Mouse (Mus musculus) E14TG2a.4 (cell line): ENCODE data around the gene Pcif1.
"Not testable (repeated sequence)": the region's sequence is repeated elsewhere in the genome, so short reads cannot be mapped to it uniquely, and the experiment has no call there.

ENCODE experiments used
- H3K27me3 ChIP-seq: 2 replicates; pipeline ENCODE4 v1.6.1; 2014; ENCODE audit warnings: low read length, control low read depth; ENCODE audit not compliant: insufficient read depth
- H3K36me3 ChIP-seq: 2 replicates; pipeline ENCODE4 v1.6.1; 2014; ENCODE audit warnings: low read length, control low read depth; ENCODE audit not compliant: insufficient read depth
- H3K4me1 ChIP-seq: replicated peaks from 2 replicates; pipeline ENCODE4 v1.6.1; 2014; ENCODE audit warnings: low read depth, low read length, control low read depth
- H3K4me3 ChIP-seq: replicated peaks from 2 replicates; pipeline ENCODE4 v1.5.1; 2014; ENCODE audit warnings: mild to moderate bottlenecking, low read length
- H3K9me3 ChIP-seq: 2 replicates; pipeline ENCODE4 v1.6.1; 2014; ENCODE audit warnings: low read length, control low read depth
- CTCF ChIP-seq: conservative IDR thresholded peaks from 2 replicates; pipeline ENCODE4 v1.5.1; 2014; ENCODE audit warnings: low read length
- NANOG ChIP-seq: IDR thresholded peaks from 2 replicates; pipeline ENCODE4 v1.6.1; 2014; ENCODE audit warnings: borderline replicate concordance, low read length, mixed read lengths
- POU5F1 ChIP-seq: IDR thresholded peaks from 2 replicates; pipeline ENCODE4 v1.6.1; 2014; ENCODE audit warnings: low read length, borderline replicate concordance

Pcif1 gene

GRCm38 (mm10) chr2:164862179-164862861 is 16.8 kb upstream of the Pcif1 start:
- no peaks in the 10 kb centered on the region for H3K36me3 ChIP-seq
- H3K4me1 ChIP-seq, result peaks cover 84% of the 10 kb centered on the region
- peaks cover 4% of the 10 kb centered on the region for H3K9me3 ChIP-seq
- no peaks in the 10 kb centered on the region for H3K27me3 ChIP-seq
- peak overlapping the region; percentile 52 for H3K4me3 ChIP-seq
- no peak for TF ChIP-seq CTCF
- TF ChIP-seq POU5F1, result no peak
- TF ChIP-seq NANOG, result no peak

- H3K27me3 ChIP-seq, H3K36me3 ChIP-seq, H3K4me3 ChIP-seq, H3K9me3 ChIP-seq: not testable (repeated sequence)
- peaks cover 85% of the 10 kb centered on the region for H3K4me1 ChIP-seq
Observed at GRCm38 (mm10) chr2:164863411-164863810, 15.7 kb upstream of the Pcif1 start.

- H3K4me1 ChIP-seq, result peaks cover 86% of the 10 kb centered on the region
- no peaks in the 10 kb centered on the region for H3K36me3 ChIP-seq
- no peak overlapping the region for H3K4me3 ChIP-seq
- H3K9me3 ChIP-seq, result peaks cover 8% of the 10 kb centered on the region
- no peak for TF ChIP-seq CTCF
- no peak for TF ChIP-seq POU5F1
- no peak for TF ChIP-seq NANOG
- no peaks in the 10 kb centered on the region for H3K27me3 ChIP-seq
Observed at GRCm38 (mm10) chr2:164864593-164864992, 14.5 kb upstream of the Pcif1 start.

GRCm38 (mm10) chr2:164866741-164867551 is 12.2 kb upstream of the Pcif1 start:
- peaks cover 8% of the 10 kb centered on the region for H3K9me3 ChIP-seq
- H3K4me1 ChIP-seq, result peaks cover 80% of the 10 kb centered on the region
- peak overlapping the region; percentile 62 for H3K4me3 ChIP-seq
- H3K27me3 ChIP-seq, result no peaks in the 10 kb centered on the region
- H3K36me3 ChIP-seq, result no peaks in the 10 kb centered on the region
- no peak for TF ChIP-seq POU5F1
- peak; percentile 47; the same call in 1 of the 2 replicates for TF ChIP-seq NANOG

- H3K9me3 ChIP-seq, result peaks cover 8% of the 10 kb centered on the region
- H3K4me3 ChIP-seq, result peak overlapping the region; percentile 62
- H3K27me3 ChIP-seq, result no peaks in the 10 kb centered on the region
- H3K36me3 ChIP-seq, result no peaks in the 10 kb centered on the region
- H3K4me1 ChIP-seq, result peaks cover 80% of the 10 kb centered on the region
- TF ChIP-seq NANOG, result no peak
- TF ChIP-seq CTCF, result peak; percentile 92
Observed at GRCm38 (mm10) chr2:164867566-164867965, 11.5 kb upstream of the Pcif1 start.

- no peak for TF ChIP-seq POU5F1
- TF ChIP-seq CTCF, result no peak
- no peak for TF ChIP-seq NANOG
- Histone ChIP-seq H3K27me3 (no peaks in the 10 kb centered on the region), H3K9me3 (peaks cover 4% of the 10 kb centered on the region; the same call in 1 of the 2 replicates), H3K4me1 (peaks cover 84% of the 10 kb centered on the region), H3K4me3 (no peak overlapping the region), H3K36me3 (no peaks in the 10 kb centered on the region)
Observed at GRCm38 (mm10) chr2:164868491-164868890, 10.6 kb upstream of the Pcif1 start.

GRCm38 (mm10) chr2:164871602-164872303 is 7.4 kb upstream of the Pcif1 start:
- no peaks in the 10 kb centered on the region for H3K27me3 ChIP-seq
- no peak overlapping the region for H3K4me3 ChIP-seq
- H3K36me3 ChIP-seq, result no peaks in the 10 kb centered on the region; the same call in 1 of the 2 replicates
- TF ChIP-seq CTCF (peak; percentile 54; the same call in 1 of the 2 replicates), NANOG (no peak), POU5F1 (no peak)
- peaks cover 4% of the 10 kb centered on the region; the same call in 1 of the 2 replicates for H3K9me3 ChIP-seq
- peaks cover 88% of the 10 kb centered on the region for H3K4me1 ChIP-seq

GRCm38 (mm10) chr2:164873621-164874020 is 5.5 kb upstream of the Pcif1 start:
- Histone ChIP-seq H3K9me3 (no peaks in the 10 kb centered on the region), H3K27me3 (no peaks in the 10 kb centered on the region), H3K36me3 (peaks cover 8% of the 10 kb centered on the region), H3K4me3 (peak overlapping the region; percentile 45), H3K4me1 (peaks cover 85% of the 10 kb centered on the region)
- TF ChIP-seq NANOG (no peak), POU5F1 (no peak), CTCF (no peak)
